Mouse (Mus musculus) lung, adult 2 months (tissue): ENCODE results near the gene Ms4a4c.
"Not testable (repeated sequence)": the region's sequence is repeated elsewhere in the genome, so short reads cannot be mapped to it uniquely, and the experiment has no call there.

Experiments used
- CTCF ChIP-seq: fragments of 200-500 bp; IDR thresholded peaks from 2 replicates; pipeline ENCODE4 v1.5.1; 2011; ENCODE audit warnings: mild to moderate bottlenecking, low read length, control low read depth; ENCODE audit not compliant: insufficient read depth
- POLR2A ChIP-seq: fragments of 200-500 bp; IDR thresholded peaks from 2 replicates; pipeline ENCODE4 v1.6.1; 2011; ENCODE audit warnings: low read depth, mild to moderate bottlenecking, control low read depth, low read length, borderline replicate concordance; ENCODE audit errors: extremely low read depth

DNA sequence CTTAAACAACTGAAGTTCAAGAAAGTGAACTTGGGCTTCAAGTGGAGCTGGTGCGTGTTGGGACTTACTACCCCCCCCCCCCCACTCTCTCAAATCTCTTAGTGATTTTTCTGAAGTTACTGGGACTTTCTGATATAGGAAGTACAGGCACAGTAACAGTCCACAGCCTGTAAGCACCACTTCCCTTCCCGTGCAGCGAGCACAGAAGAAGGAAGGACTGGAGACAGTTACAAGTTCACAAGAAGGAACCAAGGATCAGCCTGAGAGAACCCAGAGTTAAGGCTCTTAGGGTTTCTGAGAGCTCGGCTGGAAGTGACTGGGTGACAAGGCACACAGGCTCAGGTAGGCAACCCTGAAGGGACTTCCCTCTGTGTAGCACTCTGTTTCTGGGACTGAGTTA, 64.6 kb downstream of the Ms4a4c start, which contains the start of gene Ms4a6c:
- not testable (repeated sequence) for TF ChIP-seq POLR2A, CTCF
